Mouse (Mus musculus): ENCODE measurements around the gene Gm28047.

Gene Gm28047

GRCm38 (mm10) chr15:102516728-102517404 lies 108.0 kb downstream of the Gm28047 start, which contains the start of gene Map3k12:
Gene Map3k12 (minus strand): TSS chr15:102517064.
- DNase-seq (ENCODE audit: low read depth, low spot score), result peak; percentile 42

- DNase-seq (ENCODE audit: low read depth, low spot score), result no peak
These were observed 108.6 kb downstream of the Gm28047 start for GRCm38 (mm10) chr15:102516293-102516692.

GRCm38 (mm10) chr15:102515791-102516190 lies 109.1 kb downstream of the Gm28047 start:
- no peak for DNase-seq (ENCODE audit: low read depth, low spot score)

- no peak for DNase-seq (ENCODE audit: low read depth, low spot score)
These were observed 109.6 kb downstream of the Gm28047 start for GRCm38 (mm10) chr15:102515261-102515660.

GRCm38 (mm10) chr15:102513004-102513403 lies 111.9 kb downstream of the Gm28047 start:
- no peak for DNase-seq (ENCODE audit: low read depth, low spot score)

- DNase-seq (ENCODE audit: low read depth, low spot score), result no peak
These were observed 112.4 kb downstream of the Gm28047 start for GRCm38 (mm10) chr15:102512471-102512870.

GRCm38 (mm10) chr15:102512010-102512409 lies 112.9 kb downstream of the Gm28047 start:
- no peak for DNase-seq (ENCODE audit: low read depth, low spot score)

GRCm38 (mm10) chr15:102511285-102511833 lies 113.5 kb downstream of the Gm28047 start:
- no peak for DNase-seq (ENCODE audit: low read depth, low spot score)

- peak; percentile 61 for DNase-seq (ENCODE audit: low read depth, low spot score)
These were observed 114.1 kb downstream of the Gm28047 start for GRCm38 (mm10) chr15:102510590-102511284.

GRCm38 (mm10) chr15:102510110-102510509 lies 114.8 kb downstream of the Gm28047 start:
- DNase-seq (ENCODE audit: low read depth, low spot score), result no peak

- no peak for DNase-seq (ENCODE audit: low read depth, low spot score)
These were observed 116.5 kb downstream of the Gm28047 start for GRCm38 (mm10) chr15:102508336-102508735.

GRCm38 (mm10) chr15:102507561-102507960 lies 117.3 kb downstream of the Gm28047 start:
- no peak for DNase-seq (ENCODE audit: low read depth, low spot score)

GRCm38 (mm10) chr15:102506864-102507263 lies 118.0 kb downstream of the Gm28047 start:
- DNase-seq (ENCODE audit: low read depth, low spot score), result no peak

GRCm38 (mm10) chr15:102506464-102506830 lies 118.4 kb downstream of the Gm28047 start:
- DNase-seq (ENCODE audit: low read depth, low spot score), result no peak

GRCm38 (mm10) chr15:102505770-102506463 lies 119.0 kb downstream of the Gm28047 start:
- no peak for DNase-seq (ENCODE audit: low read depth, low spot score)

GRCm38 (mm10) chr15:102505073-102505769 lies 119.6 kb downstream of the Gm28047 start:
- no peak for DNase-seq (ENCODE audit: low read depth, low spot score)

GRCm38 (mm10) chr15:102503924-102504782 lies 120.7 kb downstream of the Gm28047 start:
- DNase-seq (ENCODE audit: low read depth, low spot score), result no peak

- no peak for DNase-seq (ENCODE audit: low read depth, low spot score)
These were observed 121.4 kb downstream of the Gm28047 start, which contains the start of gene Gm10337 for GRCm38 (mm10) chr15:102503447-102503846. Gene Gm10337 (plus strand): TSS chr15:102503722.

GRCm38 (mm10) chr15:102502254-102502840 lies 122.5 kb downstream of the Gm28047 start:
- DNase-seq (ENCODE audit: low read depth, low spot score), result no peak

Data from retina, adult 2 months (tissue).